Mouse (Mus musculus): Measurements from ENCODE around the gene Disp1. TPM values are rescaled to one million over a fixed set of nuclear protein-coding genes. Genes with fewer than 3 reads are reported as not detected.

Disp1 gene
- polyA plus RNA-seq, 1 experiment: 0.44 TPM

- no peak overlapping the region for H3K4me3 ChIP-seq (replicated peaks)
- H3K36me3 ChIP-seq (ENCODE audit: control insufficient read depth): no peaks in the 10 kb centered on the region
- H3K27me3 ChIP-seq (ENCODE audit: control insufficient read depth): no peaks in the 10 kb centered on the region
- no peaks in the 10 kb centered on the region; the same call in 1 of the 2 replicates for H3K9me3 ChIP-seq (ENCODE audit: control insufficient read depth, low read length)
- H3K4me1 ChIP-seq (ENCODE audit: control insufficient read depth): no peaks in the 10 kb centered on the region
- no peak for TF ChIP-seq TAL1 (IDR thresholded peaks at IDR 0.05; ENCODE audit: low read length)
- no peak for TF ChIP-seq GATA1 (IDR thresholded peaks at IDR 0.05; ENCODE audit: low read length)
These were observed 168.7 kb downstream of the Disp1 start for GRCm38 (mm10) chr1:183052663-183053062.

- no peaks in the 10 kb centered on the region for H3K36me3 ChIP-seq (ENCODE audit: control insufficient read depth)
- H3K27me3 ChIP-seq (ENCODE audit: control insufficient read depth): no peaks in the 10 kb centered on the region
- H3K4me3 ChIP-seq (replicated peaks): no peak overlapping the region
- no peak for TF ChIP-seq TAL1 (IDR thresholded peaks at IDR 0.05; ENCODE audit: low read length)
- TF ChIP-seq GATA1 (IDR thresholded peaks at IDR 0.05; ENCODE audit: low read length): no peak
- H3K9me3 ChIP-seq (ENCODE audit: control insufficient read depth, low read length): no peaks in the 10 kb centered on the region; the same call in 1 of the 2 replicates
- H3K4me1 ChIP-seq (ENCODE audit: control insufficient read depth): no peaks in the 10 kb centered on the region
These were observed 172.0 kb downstream of the Disp1 start for GRCm38 (mm10) chr1:183049295-183049694.

GRCm38 (mm10) chr1:183047913-183048523, 173.3 kb downstream of the Disp1 start:
- H3K4me3 ChIP-seq (replicated peaks): no peak overlapping the region
- no peaks in the 10 kb centered on the region; the same call in 1 of the 2 replicates for H3K9me3 ChIP-seq (ENCODE audit: control insufficient read depth, low read length)
- H3K36me3 ChIP-seq (ENCODE audit: control insufficient read depth): no peaks in the 10 kb centered on the region
- H3K27me3 ChIP-seq (ENCODE audit: control insufficient read depth): no peaks in the 10 kb centered on the region
- TF ChIP-seq GATA1 (IDR thresholded peaks at IDR 0.05; ENCODE audit: low read length): no peak
- TF ChIP-seq TAL1 (IDR thresholded peaks at IDR 0.05; ENCODE audit: low read length): no peak
- no peaks in the 10 kb centered on the region for H3K4me1 ChIP-seq (ENCODE audit: control insufficient read depth)

- peaks cover 2% of the 10 kb centered on the region for H3K9me3 ChIP-seq (ENCODE audit: control insufficient read depth, low read length)
- no peaks in the 10 kb centered on the region for H3K4me1 ChIP-seq (ENCODE audit: control insufficient read depth)
- no peak overlapping the region for H3K4me3 ChIP-seq (replicated peaks)
- no peaks in the 10 kb centered on the region for H3K27me3 ChIP-seq (ENCODE audit: control insufficient read depth)
- TF ChIP-seq GATA1 (IDR thresholded peaks at IDR 0.05; ENCODE audit: low read length): no peak
- no peak for TF ChIP-seq TAL1 (IDR thresholded peaks at IDR 0.05; ENCODE audit: low read length)
- H3K36me3 ChIP-seq (ENCODE audit: control insufficient read depth): no peaks in the 10 kb centered on the region
These were observed 174.0 kb downstream of the Disp1 start for GRCm38 (mm10) chr1:183047191-183047912.

- Histone ChIP-seq H3K4me3 (replicated peaks) (no peak overlapping the region), H3K36me3 (ENCODE audit: control insufficient read depth) (no peaks in the 10 kb centered on the region), H3K9me3 (ENCODE audit: control insufficient read depth, low read length) (peaks cover 7% of the 10 kb centered on the region), H3K4me1 (ENCODE audit: control insufficient read depth) (no peaks in the 10 kb centered on the region), H3K27me3 (ENCODE audit: control insufficient read depth) (no peaks in the 10 kb centered on the region)
- TF ChIP-seq TAL1 (IDR thresholded peaks at IDR 0.05; ENCODE audit: low read length) (no peak), GATA1 (IDR thresholded peaks at IDR 0.05; ENCODE audit: low read length) (no peak)
These were observed 175.2 kb downstream of the Disp1 start for GRCm38 (mm10) chr1:183046081-183046480.

GRCm38 (mm10) chr1:183043161-183043812, 178.0 kb downstream of the Disp1 start:
- no peak for TF ChIP-seq GATA1 (IDR thresholded peaks at IDR 0.05; ENCODE audit: low read length)
- no peak for TF ChIP-seq TAL1 (IDR thresholded peaks at IDR 0.05; ENCODE audit: low read length)
- Histone ChIP-seq H3K4me1 (ENCODE audit: control insufficient read depth) (no peaks in the 10 kb centered on the region), H3K27me3 (ENCODE audit: control insufficient read depth) (no peaks in the 10 kb centered on the region), H3K36me3 (ENCODE audit: control insufficient read depth) (no peaks in the 10 kb centered on the region), H3K4me3 (replicated peaks) (no peak overlapping the region), H3K9me3 (ENCODE audit: control insufficient read depth, low read length) (peaks cover 7% of the 10 kb centered on the region)

GRCm38 (mm10) chr1:183041703-183042102, 179.6 kb downstream of the Disp1 start:
- no peak for TF ChIP-seq TAL1 (IDR thresholded peaks at IDR 0.05; ENCODE audit: low read length)
- no peak for TF ChIP-seq GATA1 (IDR thresholded peaks at IDR 0.05; ENCODE audit: low read length)
- no peaks in the 10 kb centered on the region for H3K27me3 ChIP-seq (ENCODE audit: control insufficient read depth)

GRCm38 (mm10) chr1:183040847-183041382, 180.4 kb downstream of the Disp1 start:
- TF ChIP-seq GATA1 (IDR thresholded peaks at IDR 0.05; ENCODE audit: low read length) (no peak), TAL1 (IDR thresholded peaks at IDR 0.05; ENCODE audit: low read length) (no peak)
- peaks cover 7% of the 10 kb centered on the region for H3K9me3 ChIP-seq (ENCODE audit: control insufficient read depth, low read length)
- no peak overlapping the region for H3K4me3 ChIP-seq (replicated peaks)
- H3K4me1 ChIP-seq (ENCODE audit: control insufficient read depth): no peaks in the 10 kb centered on the region
- H3K36me3 ChIP-seq (ENCODE audit: control insufficient read depth): no peaks in the 10 kb centered on the region
- H3K27me3 ChIP-seq (ENCODE audit: control insufficient read depth): no peaks in the 10 kb centered on the region

More at GRCm38 (mm10) chr1:183041703-183042102, 179.6 kb downstream of the Disp1 start:
- Histone ChIP-seq H3K4me3 (replicated peaks) (no peak overlapping the region), H3K36me3 (ENCODE audit: control insufficient read depth) (no peaks in the 10 kb centered on the region), H3K4me1 (ENCODE audit: control insufficient read depth) (no peaks in the 10 kb centered on the region), H3K9me3 (ENCODE audit: control insufficient read depth, low read length) (peaks cover 7% of the 10 kb centered on the region)
